ENCODE assay signal across 16 mouse cellular contexts in genomic region chr5:9702656-9703384, GRCm38 (mm10). TPM values are rescaled to one million over a fixed set of nuclear protein-coding genes. Genes with fewer than 3 reads are reported as not detected.
A peak's percentile ranks its signal among the peaks of the same experiment; 100 is the strongest.
DNase-seq lines count a peak whose midpoint lies in the region; ATAC-seq and TF ChIP-seq lines count a peak whose summit lies in the region.
"Had no signal": no experiment of that assay in that cellular context is flagged by ENCODE, and none has a peak within 500 bp of the region (broad histone marks: within the 10 kb centered on the region; RNA-seq: fewer than 3 reads in every experiment).

No protein-coding gene starts in this region.

- no peak overlapping the region for H3K4me2 ChIP-seq in midbrain, embryonic 11.5 days
- H3K4me2 ChIP-seq in neural tube, embryonic 15.5 days: no peak overlapping the region
- H3K4me2 ChIP-seq: limb, embryonic 13.5 days had no signal

- H3K4me3 ChIP-seq in layer of hippocampus, adult 2 months: no peak overlapping the region
- H3K4me3 ChIP-seq in hindbrain, embryonic 10.5 days: no peak overlapping the region
- no peak overlapping the region for H3K4me3 ChIP-seq in midbrain, embryonic 11.5 days (ENCODE audit: low read depth, low read length)
- no peak overlapping the region for H3K4me3 ChIP-seq in neural tube, embryonic 15.5 days (replicated peaks)
- no peak overlapping the region for H3K4me3 ChIP-seq in limb, embryonic 10.5 days
- H3K4me3 ChIP-seq: limb, embryonic 13.5 days had no signal

- ATAC-seq in midbrain, embryonic 11.5 days (ENCODE audit: low FRiP score): peak; percentile 88
- ATAC-seq in neural tube, embryonic 15.5 days (ENCODE audit: low FRiP score): peak; percentile 73; the same call in 1 of the 2 replicates
- no peak for ATAC-seq in granulocyte monocyte progenitor cell, adult 5-6 weeks (replicated peaks; ENCODE audit: poor library complexity, severe bottlenecking)

- no peaks in the 10 kb centered on the region for H3K36me3 ChIP-seq in hindbrain, embryonic 10.5 days
- H3K36me3 ChIP-seq in midbrain, embryonic 11.5 days (ENCODE audit: control insufficient read depth, insufficient read depth, low read length): no peaks in the 10 kb centered on the region
- no peaks in the 10 kb centered on the region for H3K36me3 ChIP-seq in neural tube, embryonic 15.5 days
- no peaks in the 10 kb centered on the region for H3K36me3 ChIP-seq in limb, embryonic 10.5 days
- H3K36me3 ChIP-seq: limb, embryonic 13.5 days had no signal

- no peak for TF ChIP-seq CTCF in layer of hippocampus, adult 2 months (conservative IDR thresholded peaks at IDR 0.05)

- no peaks in the 10 kb centered on the region; the same call in 1 of the 2 replicates for H3K4me1 ChIP-seq in hindbrain, embryonic 10.5 days (replicated peaks)
- H3K4me1 ChIP-seq in midbrain, embryonic 11.5 days (ENCODE audit: control insufficient read depth, insufficient read depth, low read length): peaks cover 3% of the 10 kb centered on the region; the same call in 1 of the 2 replicates
- H3K4me1 ChIP-seq in neural tube, embryonic 15.5 days: no peaks in the 10 kb centered on the region; the same call in 1 of the 2 replicates
- no peaks in the 10 kb centered on the region for H3K4me1 ChIP-seq in limb, embryonic 10.5 days
- H3K4me1 ChIP-seq: limb, embryonic 13.5 days had no signal

- H3K9me3 ChIP-seq in hindbrain, embryonic 10.5 days: no peaks in the 10 kb centered on the region
- H3K9me3 ChIP-seq in midbrain, embryonic 11.5 days (ENCODE audit: control insufficient read depth, low read length): no peaks in the 10 kb centered on the region
- no peaks in the 10 kb centered on the region for H3K9me3 ChIP-seq in neural tube, embryonic 15.5 days (replicated peaks)
- no peaks in the 10 kb centered on the region for H3K9me3 ChIP-seq in limb, embryonic 10.5 days (replicated peaks)
- H3K9me3 ChIP-seq: limb, embryonic 13.5 days had no signal

- 22% methylated on average over 3 of the region's 3 CpGs for WGBS in hindbrain, embryonic 10.5 days
- WGBS in midbrain, embryonic 11.5 days: 10% methylated on average over 3 of the region's 3 CpGs
- WGBS in neural tube, embryonic 15.5 days: 10% methylated on average over 3 of the region's 3 CpGs
- 26% methylated on average over 3 of the region's 3 CpGs for WGBS in limb, embryonic 10.5 days

- peak overlapping the region; percentile 85 for H3K27ac ChIP-seq in layer of hippocampus, adult 2 months
- H3K27ac ChIP-seq in hindbrain, embryonic 10.5 days: peak overlapping the region; percentile 59; the same call in 1 of the 2 replicates
- H3K27ac ChIP-seq in midbrain, embryonic 11.5 days (ENCODE audit: low read depth, low read length): no peak overlapping the region
- H3K27ac ChIP-seq in neural tube, embryonic 15.5 days (replicated peaks): 0 out of 2 replicates have a peak overlapping the region, but pooled peaks have one; percentile 1
- H3K27ac ChIP-seq in limb, embryonic 10.5 days: no peak overlapping the region
- H3K27ac ChIP-seq: limb, embryonic 13.5 days had no signal

- DNase-seq in layer of hippocampus, adult 2 months (ENCODE audit: low spot score in 2 of 2): no peak
- no peak for DNase-seq in layer of hippocampus, adult 8-10 months (ENCODE audit: low spot score in 2 of 2)
- no peak for DNase-seq in hindbrain, embryonic 10.5 days (ENCODE audit: low spot score)
- peak; percentile 88 for DNase-seq in midbrain, embryonic 11.5 days (ENCODE audit: low spot score, missing footprints)
- no peak for DNase-seq in limb, embryonic 10.5 days (ENCODE audit: low spot score)
- no peak for DNase-seq in testis, postnatal 10 days (ENCODE audit: low spot score)
- DNase-seq: cerebellum, adult 9-10 months; gastrocnemius, postnatal 25 days; kidney, postnatal 14 days; layer of hippocampus, postnatal 36 days; lung, postnatal 4 days; right cerebral cortex, postnatal 14 days; thymus, adult 18-20 months had no signal

- no peak overlapping the region for H3K9ac ChIP-seq in midbrain, embryonic 11.5 days (ENCODE audit: low read length)
- H3K9ac ChIP-seq in neural tube, embryonic 15.5 days (replicated peaks): no peak overlapping the region
- H3K9ac ChIP-seq: limb, embryonic 13.5 days had no signal

- no peaks in the 10 kb centered on the region for H3K27me3 ChIP-seq in hindbrain, embryonic 10.5 days (ENCODE audit: insufficient read depth, poor library complexity, severe bottlenecking)
- no peaks in the 10 kb centered on the region for H3K27me3 ChIP-seq in midbrain, embryonic 11.5 days (ENCODE audit: control insufficient read depth, insufficient read depth, low read length)
- H3K27me3 ChIP-seq in neural tube, embryonic 15.5 days (replicated peaks): no peaks in the 10 kb centered on the region
- no peaks in the 10 kb centered on the region for H3K27me3 ChIP-seq in limb, embryonic 10.5 days (ENCODE audit: low read depth, poor library complexity, severe bottlenecking)
- H3K27me3 ChIP-seq: limb, embryonic 13.5 days had no signal

RNA-seq across cellular contexts. Expression of gene Grm3, which starts 22.1 kb away (rescaled TPM):
- total RNA-seq in layer of hippocampus, adult 2 months (2021): 10 to 100 TPM; 60.3 to 61.7 TPM
- total RNA-seq in layer of hippocampus, adult 8-10 months (2022): 10 to 100 TPM; 59.9 to 75.7 (median 64.0) TPM
- polyA plus RNA-seq in hindbrain, embryonic 10.5 days (2016; fragmentation: Nextera tagmentation; extraction: Ambion mirVana): 2.0 and 2.1 TPM in 2 replicates
- polyA plus RNA-seq in midbrain, embryonic 11.5 days (2014; fragmentation: Nextera tagmentation; extraction: Ambion mirVana): 4.2 and 5.0 TPM in 2 replicates
- 39.6 and 50.6 TPM in 2 replicates for polyA plus RNA-seq in neural tube, embryonic 15.5 days (2015; fragmentation: Nextera tagmentation; extraction: Ambion mirVana)
- not detected in 2 replicates for total RNA-seq in granulocyte monocyte progenitor cell, adult 5-6 weeks (2014; fragmentation: Nextera tagmentation)
- not detected in 2 replicates for total RNA-seq in granulocyte monocyte progenitor cell, adult 5-6 weeks (2017)
- polyA plus RNA-seq in limb, embryonic 10.5 days (2016; fragmentation: Nextera tagmentation; extraction: Ambion mirVana): not detected in 2 replicates
- total RNA-seq: gastrocnemius, postnatal 25 days had no signal

Comparison
In these comparisons a context has a peak if more than half of its experiments do, and no peak if none do; other contexts are left out.
1. H3K27ac ChIP-seq: peak in layer of hippocampus, adult 2 months (single experiment), hindbrain, embryonic 10.5 days (single experiment) and neural tube, embryonic 15.5 days (single experiment); none in midbrain, embryonic 11.5 days (single experiment) and limb, embryonic 10.5 days (single experiment).